Mouse (Mus musculus) frontal cortex, adult (tissue): Measurements from ENCODE around the gene Pxmp4.

Source experiments
- ATAC-seq: cut with Nextera tagmentation; 2 replicates; pipeline ENCODE4 v1.9.2; 2017; ENCODE audit warnings: mild to moderate bottlenecking, moderate library complexity, mixed read lengths; ENCODE audit not compliant: low TSS enrichment

Gene Pxmp4

DNA sequence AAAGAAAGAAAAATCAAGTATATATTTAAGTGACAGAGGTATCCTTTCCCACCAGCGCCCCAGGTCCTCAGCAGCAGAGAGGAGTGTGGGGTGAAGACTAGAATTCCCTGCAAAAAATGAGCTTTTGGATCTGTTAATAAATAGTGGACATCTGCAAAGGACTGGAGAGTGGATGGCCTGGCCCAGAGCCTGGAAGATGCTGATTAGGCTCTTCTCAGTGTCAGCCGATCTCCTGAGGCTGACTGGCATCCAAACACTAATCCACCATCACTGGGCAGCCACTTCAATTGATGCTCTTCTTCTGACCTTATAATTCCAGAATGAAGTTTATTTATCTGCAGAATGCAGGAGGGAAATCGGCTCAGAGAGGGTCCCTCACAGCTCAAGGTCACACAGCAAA lies 30.5 kb downstream of the Pxmp4 start:
- ATAC-seq: no peak

DNA sequence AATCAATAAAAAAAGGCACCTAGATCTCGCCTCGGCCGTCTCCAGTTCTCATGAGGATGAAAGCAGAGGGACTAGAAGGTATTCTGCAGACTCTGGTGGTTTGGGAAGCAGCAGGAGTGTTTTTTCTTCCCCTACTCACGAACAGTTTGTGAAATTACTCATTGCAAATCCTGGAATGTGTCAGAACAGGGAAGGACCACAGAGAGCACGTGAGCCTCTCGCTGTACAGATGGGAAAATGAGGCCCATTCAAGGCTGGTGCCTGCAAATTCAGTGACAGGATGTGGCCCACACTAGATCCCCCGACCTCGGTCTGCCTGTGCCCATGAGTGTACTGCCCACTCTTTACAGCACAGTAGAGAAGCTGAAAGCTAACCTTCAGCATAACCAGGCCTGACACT lies 31.5 kb downstream of the Pxmp4 start:
- no peak; the same call in 1 of the 2 replicates for ATAC-seq

DNA sequence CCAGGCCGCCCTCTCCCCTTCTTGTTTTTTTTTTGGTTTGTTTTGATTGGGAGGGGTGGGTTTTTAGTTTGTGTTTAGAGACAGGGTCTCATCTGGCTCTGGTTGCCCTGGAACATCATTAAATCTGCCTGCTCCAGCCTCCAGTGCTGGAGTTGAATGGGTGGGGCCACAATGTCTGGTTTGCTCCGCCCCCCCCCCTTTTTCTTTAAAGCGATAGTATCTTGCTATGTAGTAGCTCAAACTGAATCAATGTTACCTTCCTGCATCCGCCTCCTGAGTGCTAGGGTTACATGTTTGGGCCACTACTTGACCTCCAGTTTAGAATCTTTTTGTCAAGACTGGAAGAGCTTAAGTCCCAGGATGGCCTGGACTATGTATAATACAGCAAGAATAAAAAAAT lies 32.2 kb downstream of the Pxmp4 start:
- ATAC-seq: no peak

DNA sequence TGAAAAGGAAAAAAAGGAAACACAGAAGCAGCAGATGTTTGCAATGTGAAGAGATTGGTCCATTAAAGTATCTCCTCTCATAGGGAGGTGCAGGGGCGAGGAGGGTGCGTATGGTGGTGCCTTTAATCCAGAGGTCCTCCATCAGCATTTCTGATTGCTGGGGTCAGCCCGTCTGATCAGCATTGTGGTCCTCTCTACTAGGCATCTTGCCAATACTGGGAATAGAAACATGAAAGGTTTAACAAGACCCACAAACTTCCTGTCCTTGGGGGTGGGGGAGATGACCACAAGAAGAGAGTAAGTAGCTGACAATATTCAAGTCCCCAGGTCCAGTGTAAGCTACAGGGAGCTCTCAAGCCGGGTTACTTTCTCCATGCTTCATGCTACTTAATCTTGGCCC lies 32.8 kb downstream of the Pxmp4 start:
- ATAC-seq: no peak

DNA sequence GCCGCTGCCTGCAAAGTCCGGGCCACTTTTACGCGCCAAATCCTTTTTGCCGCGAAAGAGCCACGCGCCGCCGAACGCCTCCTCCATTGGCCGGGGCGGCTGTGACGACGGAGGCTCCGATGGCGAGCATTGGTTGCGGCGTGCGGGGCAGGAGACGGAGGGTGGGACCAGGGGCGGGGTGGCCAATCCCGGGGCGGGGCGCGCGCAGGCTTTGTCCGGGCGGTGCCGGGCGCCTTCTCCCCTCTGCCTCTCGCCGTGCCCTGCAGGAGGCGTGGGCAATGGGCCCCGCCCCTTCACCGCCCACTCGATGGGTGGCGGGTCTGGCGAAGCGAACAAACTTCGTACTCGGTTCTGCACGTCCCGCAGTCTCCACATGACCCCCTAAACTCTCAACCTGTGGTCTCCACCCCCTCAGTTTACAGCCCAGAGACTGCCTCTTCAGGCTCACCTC lies 33.6 kb downstream of the Pxmp4 start, which contains the start of gene E2f1:
Gene E2f1, minus strand, starts transcription at position 57 of the 451 bp plus-strand sequence.
- peak; percentile 91 for ATAC-seq

DNA sequence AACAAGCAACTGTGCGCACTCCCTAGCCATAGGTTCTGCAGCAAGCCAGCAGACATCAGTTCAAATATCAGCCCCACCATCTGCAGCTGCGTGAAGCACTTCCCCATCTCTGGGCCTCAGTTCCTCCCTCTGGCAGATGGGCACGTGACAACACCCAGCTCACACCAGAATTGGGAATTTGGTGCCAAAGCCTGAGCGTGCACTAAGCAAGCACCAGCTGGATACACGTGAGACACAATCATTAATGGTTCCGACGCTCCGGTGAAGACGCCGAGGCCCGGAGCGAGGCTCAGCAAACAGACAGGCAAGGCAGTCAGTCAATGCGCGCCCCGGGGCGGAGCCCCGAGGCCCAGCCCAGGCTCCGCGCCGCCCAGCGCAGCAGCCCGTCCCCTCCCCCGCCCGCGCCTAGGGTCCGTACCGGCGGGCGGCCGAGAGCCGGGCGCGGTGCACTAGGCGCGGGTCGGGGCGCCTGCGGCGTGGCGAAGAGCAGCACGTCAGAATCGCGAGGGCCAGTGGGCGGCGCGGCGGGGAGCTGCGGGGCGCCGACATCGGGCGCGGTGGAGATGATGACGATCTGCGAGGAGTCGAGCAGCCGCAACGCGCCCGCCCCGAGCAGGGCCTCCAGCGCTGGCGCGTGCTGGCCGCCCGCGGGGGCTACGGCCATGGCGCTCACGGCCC lies 34.3 kb downstream of the Pxmp4 start:
- peak; percentile 66 for ATAC-seq

DNA sequence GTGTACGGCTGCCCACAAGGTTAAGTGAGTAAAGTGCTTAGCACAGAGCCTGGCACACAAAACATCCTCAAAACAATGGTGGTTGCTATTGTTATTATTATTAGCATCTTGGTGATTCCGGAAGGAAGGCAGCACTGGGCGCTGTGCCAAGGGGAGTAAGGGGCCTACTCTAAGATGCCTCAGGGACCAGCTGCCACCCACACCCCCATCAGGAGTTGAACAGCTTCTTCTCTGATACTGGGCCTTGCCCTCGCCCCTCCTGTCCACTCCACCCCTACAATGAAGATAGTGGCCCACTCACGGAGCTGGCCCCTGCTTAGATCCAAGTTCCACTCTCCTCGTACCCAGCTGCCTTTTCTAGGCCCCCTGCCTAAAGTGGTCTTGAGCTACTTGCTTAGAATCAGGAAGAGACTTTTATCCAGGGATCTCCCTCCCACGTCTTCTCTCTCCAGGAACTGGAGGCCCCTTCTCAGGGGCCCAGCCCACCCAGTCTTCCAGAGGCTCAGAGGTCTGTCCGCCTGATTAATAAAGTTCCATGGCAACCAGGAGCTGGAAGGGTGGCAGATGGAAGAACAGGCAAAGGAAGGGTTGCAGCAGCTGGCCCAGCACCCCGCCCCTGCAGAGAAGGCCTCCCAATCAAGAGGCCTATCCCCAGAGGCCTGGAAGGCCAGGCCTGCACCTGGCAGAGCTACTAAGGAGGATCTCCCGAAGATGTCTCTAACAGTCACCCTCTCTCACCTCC lies 35.0 kb downstream of the Pxmp4 start:
- ATAC-seq: no peak; the same call in 1 of the 2 replicates

DNA sequence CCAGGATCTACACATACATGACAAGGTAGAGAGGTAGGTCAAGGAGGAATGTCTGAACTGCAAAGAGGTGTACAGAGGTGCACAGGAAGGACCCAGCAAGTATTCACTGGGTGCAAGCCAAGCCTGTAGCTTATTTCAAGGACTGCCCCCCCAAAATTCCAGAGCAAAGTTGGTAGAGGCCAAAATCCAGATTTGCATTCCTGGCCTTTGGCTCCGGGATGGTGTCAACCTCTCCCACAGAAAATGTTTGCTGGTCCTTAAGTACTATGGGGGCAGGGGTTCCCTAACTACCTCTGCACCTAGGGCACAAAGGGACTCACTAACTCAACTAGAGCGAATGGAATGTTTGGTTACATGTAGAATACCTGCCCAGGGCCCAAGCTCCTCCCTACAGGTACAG lies 35.7 kb downstream of the Pxmp4 start:
- no peak for ATAC-seq

DNA sequence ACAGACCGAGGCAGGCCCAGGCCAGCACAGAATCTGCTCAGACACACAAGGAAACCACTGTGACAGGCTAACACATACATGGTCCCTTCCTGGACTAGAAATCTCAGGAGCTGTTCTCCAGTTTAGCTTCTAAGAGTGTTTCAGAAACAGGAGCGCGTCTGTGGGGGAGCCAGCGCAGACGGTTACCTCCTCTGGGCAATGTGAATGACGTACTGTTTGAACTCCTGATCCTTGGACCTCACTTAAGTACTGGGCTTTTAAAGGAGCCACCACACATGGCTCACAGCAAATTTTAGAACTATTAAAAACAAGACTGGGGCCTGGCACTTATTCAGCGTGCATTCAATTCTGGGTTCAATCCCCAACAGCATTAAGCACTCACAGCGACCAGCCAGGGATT lies 36.9 kb downstream of the Pxmp4 start:
- no peak for ATAC-seq

DNA sequence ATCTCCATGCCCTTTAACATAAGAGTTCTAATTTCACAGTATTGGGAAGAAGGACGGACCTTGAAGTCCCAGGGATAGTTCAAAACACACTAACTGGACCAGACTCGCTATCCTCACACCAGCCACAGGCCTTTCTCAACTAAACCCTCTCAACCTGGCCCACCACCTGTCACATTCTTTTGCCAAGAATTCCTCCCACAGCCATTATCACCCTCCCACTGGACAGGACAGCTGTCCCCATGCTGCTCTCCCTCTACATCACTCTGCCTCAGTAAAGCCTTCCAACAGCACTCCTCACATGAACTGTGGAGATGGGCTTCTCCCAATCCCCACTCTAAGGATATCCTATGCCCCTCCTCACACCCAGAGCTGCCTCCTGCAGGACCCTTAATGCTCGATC lies 37.9 kb downstream of the Pxmp4 start:
- no peak for ATAC-seq

DNA sequence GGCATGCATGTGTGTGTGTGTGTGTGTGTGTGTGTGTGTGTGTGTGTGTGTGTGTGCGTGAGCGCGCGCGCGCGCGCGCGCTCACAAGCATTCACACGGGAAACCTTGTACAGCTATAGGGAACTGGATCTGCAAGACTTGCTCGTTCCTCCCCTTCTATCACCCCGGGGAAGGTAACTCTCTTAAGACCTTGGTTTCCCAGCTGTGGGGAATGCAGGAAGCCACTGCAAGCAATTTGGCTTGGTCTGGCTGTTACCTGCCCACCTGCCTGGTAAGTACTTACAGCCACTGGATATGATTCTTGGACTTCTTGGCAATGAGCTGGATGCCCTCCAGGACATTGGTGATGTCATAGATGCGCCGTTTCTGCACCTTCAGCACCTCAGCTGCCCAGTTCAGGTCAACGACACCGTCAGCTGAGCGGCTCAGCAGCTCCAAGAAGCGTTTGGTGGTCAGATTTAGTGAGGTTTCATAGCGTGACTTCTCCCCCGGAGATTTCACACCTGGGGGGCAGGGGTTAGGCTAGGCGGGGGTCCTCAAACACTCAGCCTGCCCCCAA lies 39.8 kb downstream of the Pxmp4 start:
- ATAC-seq: no peak

DNA sequence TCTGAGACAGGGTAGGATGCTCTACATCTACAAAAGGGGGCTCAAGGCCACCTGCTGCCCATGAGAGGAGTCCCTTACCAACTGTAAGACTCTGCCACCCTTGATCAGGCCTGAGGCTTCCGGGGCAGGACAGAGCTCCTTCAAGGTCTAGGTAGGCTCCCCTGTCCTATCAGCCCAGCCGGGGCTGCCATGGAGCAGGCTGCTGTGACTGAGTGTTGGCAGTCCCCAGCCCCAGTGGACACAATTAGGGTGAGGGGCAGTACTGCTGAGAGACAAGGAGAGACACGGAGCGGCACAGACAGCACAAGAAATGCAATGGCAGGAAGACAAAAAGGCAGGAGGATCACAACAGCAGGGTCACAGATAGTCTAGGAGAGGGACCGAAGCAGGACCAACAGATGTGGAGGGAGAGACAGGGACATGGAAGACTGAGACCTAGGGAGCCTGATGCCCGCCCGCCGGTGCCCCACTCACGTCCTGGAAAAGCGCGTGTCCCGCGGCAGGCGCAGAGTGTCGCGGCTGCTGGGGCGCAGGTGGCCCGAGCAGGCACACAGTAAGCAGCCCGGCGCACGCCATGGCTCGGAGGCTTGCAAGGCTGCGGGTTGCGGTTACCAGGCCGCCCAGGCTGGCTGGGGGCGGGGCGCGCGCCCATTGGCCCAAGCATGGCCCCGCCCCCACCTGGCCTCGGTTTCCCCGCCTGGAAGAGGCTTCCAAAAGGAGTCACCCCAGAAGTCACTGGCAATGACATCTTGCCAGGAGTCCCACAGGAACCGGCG lies 45.1 kb downstream of the Pxmp4 start, which contains the start of gene Necab3:
Gene Necab3, minus strand, starts transcription at position 627 of the 776 bp plus-strand sequence.
- ATAC-seq: peak; percentile 45

DNA sequence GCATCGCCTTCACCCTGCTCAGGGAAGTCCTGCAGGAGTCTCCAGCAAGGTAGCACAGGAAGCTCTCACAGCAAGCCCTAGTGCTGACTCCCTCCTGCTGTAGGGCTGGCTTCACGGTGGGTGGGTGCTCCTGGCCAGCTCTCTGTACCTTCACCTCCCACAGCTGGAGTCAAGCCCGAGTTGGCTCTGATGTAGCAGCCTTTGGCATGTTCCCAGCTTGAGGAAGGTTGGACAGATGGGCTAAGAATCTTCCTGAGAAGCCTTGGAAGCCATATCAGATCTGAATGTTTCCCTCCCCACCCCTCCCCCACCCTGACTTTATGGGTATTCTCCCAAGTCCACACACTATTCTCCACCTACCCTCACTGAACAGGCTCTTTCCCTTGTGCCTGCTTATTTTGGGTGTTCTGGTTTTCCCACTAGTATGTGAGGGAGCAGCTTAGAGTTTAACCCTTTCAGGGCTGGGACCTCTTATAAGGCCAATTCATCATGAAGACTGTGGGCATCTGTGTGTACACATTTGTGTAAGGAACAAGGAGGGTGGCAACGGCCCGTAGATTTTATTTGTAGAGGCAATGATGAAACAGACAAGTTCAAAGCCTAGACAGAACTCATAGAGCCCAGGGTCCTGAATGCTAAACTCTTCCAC lies 46.2 kb downstream of the Pxmp4 start:
- ATAC-seq: peak; percentile 25; the same call in 1 of the 2 replicates

DNA sequence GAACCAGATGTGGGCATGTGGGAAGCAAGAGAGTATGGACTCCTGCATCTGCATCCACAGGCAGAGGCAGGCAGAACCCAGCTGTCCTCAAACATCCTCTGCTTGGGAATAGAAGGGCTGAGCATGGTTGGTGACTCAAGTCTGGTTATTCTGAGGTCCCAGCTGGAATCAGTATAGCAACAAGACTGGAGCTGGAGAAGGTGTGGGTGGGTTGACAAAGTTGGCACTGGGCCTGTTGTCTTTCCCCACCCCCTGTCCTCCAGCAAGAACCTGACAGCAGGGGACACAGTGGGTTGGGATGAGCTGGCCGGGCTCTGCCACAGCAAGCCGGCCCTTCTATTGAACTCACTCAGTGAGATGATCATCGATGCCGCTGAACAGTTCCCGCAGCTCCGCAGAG lies 48.3 kb downstream of the Pxmp4 start:
- ATAC-seq: peak; percentile 59

DNA sequence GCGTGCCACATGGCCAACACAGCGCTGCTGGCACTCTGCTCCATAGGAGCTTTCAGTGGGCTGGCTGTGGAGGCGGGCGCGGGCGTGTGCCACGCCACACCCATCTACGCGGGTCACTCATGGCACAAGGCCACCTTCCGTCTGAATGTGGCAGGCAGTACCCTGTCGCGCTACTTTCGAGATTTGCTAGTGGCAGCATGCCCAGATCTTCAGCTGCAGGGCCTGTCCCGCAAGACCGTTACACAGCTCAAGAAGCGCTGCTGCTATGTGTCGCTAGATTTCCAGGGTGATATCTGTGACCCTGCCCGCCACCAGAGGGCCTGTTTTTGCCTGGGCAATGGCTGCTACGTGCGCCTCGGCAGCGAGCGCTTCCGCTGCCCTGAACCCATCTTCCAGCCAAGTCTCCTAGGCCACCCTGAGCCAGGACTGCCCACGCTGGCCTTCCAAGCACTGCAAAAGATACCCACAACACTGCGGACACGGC lies 51.0 kb downstream of the Pxmp4 start:
- peak; percentile 11; the same call in 1 of the 2 replicates for ATAC-seq

DNA sequence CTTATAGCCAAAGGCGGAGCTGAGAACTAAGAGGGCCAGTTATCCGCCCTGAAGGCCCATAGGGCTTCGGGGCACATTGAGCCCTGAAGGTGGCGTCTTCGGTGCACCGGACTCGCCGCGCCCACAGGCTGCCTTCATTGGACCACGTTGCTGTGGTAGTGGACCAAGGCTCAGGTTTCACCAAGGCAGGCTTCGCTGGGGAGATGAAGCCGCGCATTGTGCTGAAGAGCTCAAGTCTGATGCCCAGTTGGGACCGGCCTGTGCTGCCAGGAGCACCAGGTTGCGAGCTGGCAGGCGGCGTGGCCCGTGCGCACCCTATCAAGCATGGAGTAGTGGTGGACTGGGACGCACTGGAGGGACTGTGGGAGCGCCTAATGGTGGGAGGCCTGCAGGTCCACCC lies 51.6 kb downstream of the Pxmp4 start:
- ATAC-seq: no peak

DNA sequence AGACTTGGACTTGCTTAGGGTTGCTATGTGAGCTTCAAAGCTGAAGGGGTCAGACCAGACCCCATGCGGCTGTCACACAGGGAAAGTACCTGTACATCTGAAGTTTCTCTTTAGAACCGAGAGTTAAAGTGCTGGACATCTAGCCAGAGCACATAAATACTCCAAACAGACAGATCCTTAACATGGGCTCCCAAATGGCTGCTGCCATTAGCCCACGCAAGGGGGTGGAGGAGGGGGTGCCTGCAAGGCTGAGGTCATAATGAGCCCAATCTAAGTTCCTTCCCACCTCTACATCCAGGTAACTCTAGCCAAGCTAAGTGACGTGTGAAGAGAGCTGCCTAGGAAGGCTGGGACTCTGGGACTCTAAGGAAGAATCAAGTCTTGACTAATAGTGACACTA lies 52.0 kb downstream of the Pxmp4 start, which contains the start of gene Actl10:
Gene Actl10, plus strand, starts transcription at position 301 of the 400 bp plus-strand sequence.
- ATAC-seq: no peak

DNA sequence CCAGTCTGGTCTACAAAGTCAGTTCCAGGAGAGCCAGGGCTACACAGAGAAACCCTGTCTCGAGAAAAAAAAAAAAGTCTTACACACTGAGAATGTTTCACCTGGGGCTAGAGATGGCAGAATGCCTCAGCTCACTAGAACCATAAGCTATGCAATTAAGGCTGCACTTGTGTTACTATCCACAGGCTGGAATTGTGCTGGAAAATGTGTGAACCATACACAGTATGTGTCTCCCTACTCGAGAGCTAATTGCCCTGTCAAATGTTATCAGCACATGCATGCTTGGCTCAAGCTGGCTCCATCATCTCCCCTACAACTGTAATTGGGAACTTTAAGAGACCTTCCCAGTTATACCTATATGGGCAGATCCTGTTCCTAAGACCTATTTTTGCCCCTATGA lies 52.6 kb downstream of the Pxmp4 start:
- no peak for ATAC-seq

DNA sequence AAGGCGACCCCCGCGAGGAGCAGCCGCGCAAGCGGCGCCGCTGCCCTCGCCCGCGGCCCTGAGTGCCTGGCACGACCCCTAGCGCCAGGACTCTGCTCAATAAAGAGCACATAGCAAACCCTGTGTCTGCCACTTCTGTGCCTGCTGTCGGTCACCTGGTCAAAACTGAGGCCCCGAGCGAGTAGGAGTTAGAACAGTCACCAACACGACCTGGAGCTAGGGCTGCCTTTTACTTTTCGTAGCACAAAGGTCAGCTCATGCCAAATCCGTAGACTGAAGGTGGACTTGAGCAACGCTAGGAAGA lies 53.7 kb downstream of the Pxmp4 start:
- ATAC-seq: no peak

DNA sequence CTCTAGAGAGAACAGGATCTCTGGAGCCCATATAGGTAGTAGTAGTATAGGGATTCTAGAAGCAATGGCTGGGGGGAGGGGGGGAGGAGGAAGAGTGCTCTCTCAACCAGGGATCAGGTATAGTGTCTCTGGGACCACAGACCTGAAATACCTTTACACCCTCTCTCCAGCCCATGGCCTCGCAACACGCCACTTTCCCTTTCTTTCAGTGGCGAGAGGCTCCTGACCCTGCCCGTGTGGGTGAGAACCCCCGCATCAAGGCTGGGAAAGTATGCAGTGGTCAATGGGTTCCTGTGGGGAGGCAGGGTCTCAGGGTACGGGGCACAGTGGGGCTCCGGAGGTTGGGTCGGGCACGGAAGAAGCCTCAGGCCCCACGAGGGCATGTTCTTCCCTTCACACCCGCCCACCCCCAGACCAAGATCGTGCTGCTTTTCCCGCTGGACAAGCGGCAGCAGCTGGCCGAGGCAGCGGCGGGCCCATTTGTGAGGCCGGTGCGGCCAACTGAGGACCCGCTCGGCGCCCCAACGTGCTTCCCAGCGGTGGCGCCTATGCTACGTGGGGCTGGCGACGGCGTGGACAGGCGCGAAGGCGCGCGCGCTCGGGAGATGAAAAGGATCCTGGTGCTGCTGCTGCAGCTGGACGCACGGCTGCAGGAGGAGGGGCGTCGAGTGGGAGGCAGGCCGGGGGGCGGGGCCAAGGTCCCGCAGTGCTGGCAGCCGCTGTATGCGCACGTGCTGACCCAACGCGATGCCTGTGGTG lies 54.2 kb downstream of the Pxmp4 start:
- peak; percentile 25 for ATAC-seq

DNA sequence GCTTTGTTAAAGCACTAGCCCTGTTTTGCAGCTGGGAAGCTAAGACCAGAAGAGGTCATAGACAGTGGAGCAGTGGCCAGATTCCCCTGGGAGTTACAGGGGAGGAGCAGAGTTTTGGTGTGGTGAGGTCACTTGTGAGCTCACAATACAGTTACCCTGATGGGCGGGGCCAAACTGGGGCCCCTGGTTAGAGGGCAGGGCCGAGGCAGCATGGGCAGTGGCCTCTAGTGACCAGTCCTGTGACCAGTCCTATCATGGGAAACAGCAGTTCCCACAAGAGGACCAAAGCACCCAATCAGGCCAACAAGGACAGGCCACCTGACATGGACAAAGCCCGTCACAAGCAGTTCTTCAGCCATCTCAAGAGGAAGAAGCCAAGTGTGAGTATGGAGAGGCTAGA lies 54.8 kb downstream of the Pxmp4 start:
- ATAC-seq: no peak
